Mouse (Mus musculus) embryonic facial prominence, embryonic 11.5 days (tissue): ENCODE measurements around the gene Cox19. TPM values are rescaled to one million over a fixed set of nuclear protein-coding genes. Genes with fewer than 3 reads are reported as not detected.
A peak's percentile ranks its signal among the peaks of the same experiment; 100 is the strongest.

Experiments used
- ATAC-seq: fragments of 200-750 bp; cut with Nextera tagmentation; replicated peaks from 2 replicates; pipeline ENCODE4 v1.8.0; 2017; ENCODE audit warnings: low read depth; ENCODE audit not compliant: insufficient number of reproducible peaks, low FRiP score, low TSS enrichment
- DNase-seq: peaks from one replicate; pipeline ENCODE4 v3.0.0-alpha.2; 2015; ENCODE audit warnings: low spot score
- H3K27ac ChIP-seq: fragments of 300-500 bp; sonication (generic); replicated peaks from 2 replicates; pipeline ENCODE4 v1.5.1; 2014; ENCODE audit warnings: mild to moderate bottlenecking, low read depth, low read length, control low read depth
- H3K27me3 ChIP-seq: fragments of 300-500 bp; sonication (generic); 2 replicates; pipeline ENCODE4 v1.6.1; 2014; ENCODE audit warnings: mild to moderate bottlenecking, low read length, moderate library complexity, mixed read lengths; ENCODE audit not compliant: control insufficient read depth, insufficient read depth
- H3K36me3 ChIP-seq: fragments of 300-500 bp; sonication (generic); replicated peaks from 2 replicates; pipeline ENCODE4 v1.6.1; 2014; ENCODE audit warnings: low read depth, mild to moderate bottlenecking, low read length, moderate library complexity, mixed read lengths; ENCODE audit not compliant: control insufficient read depth, insufficient read depth
- H3K4me1 ChIP-seq: fragments of 300-500 bp; sonication (generic); 2 replicates; pipeline ENCODE4 v1.6.1; 2014; ENCODE audit warnings: low read length, mixed read lengths; ENCODE audit not compliant: control insufficient read depth, insufficient read depth
- H3K4me2 ChIP-seq: fragments of 300-500 bp; sonication (generic); 2 replicates; pipeline ENCODE4 v1.6.1; 2014; ENCODE audit warnings: low read depth, mild to moderate bottlenecking, control low read depth, low read length, moderate library complexity
- H3K4me3 ChIP-seq: fragments of 300-500 bp; sonication (generic); 2 replicates; pipeline ENCODE4 v1.5.1; 2014; ENCODE audit warnings: low read depth, low read length, control low read depth
- H3K9ac ChIP-seq: fragments of 300-500 bp; sonication (generic); replicated peaks from 2 replicates; pipeline ENCODE4 v1.6.1; 2014; ENCODE audit warnings: mild to moderate bottlenecking, control low read depth, low read length
- H3K9me3 ChIP-seq: fragments of 300-500 bp; sonication (generic); replicated peaks from 2 replicates; pipeline ENCODE4 v1.6.1; 2016; ENCODE audit warnings: mild to moderate bottlenecking, low read length, inconsistent platforms, mixed read lengths; ENCODE audit not compliant: control insufficient read depth
- WGBS: fragments of 180-500 bp; shearing (Covaris S2); extraction: QIAGEN DNeasy Blood & Tissue Kit; methylation state at CpG from one replicate; pipeline ENCODE4 v1.1.7; 2014; 5-methylcytosine and 5-hydroxymethylcytosine counted together
- polyA plus RNA-seq: library from polyadenylated mRNA; unstranded; fragments of >200 nt; fragmentation: Nextera tagmentation; extraction: Ambion mirVana; gene quantifications from 2 replicates; pipeline ENCODE4 v1.2.1, GENCODE M21; 2014

Gene Cox19
- polyA plus RNA-seq, 1 experiment from 2014 or later = 116 TPM

DNA sequence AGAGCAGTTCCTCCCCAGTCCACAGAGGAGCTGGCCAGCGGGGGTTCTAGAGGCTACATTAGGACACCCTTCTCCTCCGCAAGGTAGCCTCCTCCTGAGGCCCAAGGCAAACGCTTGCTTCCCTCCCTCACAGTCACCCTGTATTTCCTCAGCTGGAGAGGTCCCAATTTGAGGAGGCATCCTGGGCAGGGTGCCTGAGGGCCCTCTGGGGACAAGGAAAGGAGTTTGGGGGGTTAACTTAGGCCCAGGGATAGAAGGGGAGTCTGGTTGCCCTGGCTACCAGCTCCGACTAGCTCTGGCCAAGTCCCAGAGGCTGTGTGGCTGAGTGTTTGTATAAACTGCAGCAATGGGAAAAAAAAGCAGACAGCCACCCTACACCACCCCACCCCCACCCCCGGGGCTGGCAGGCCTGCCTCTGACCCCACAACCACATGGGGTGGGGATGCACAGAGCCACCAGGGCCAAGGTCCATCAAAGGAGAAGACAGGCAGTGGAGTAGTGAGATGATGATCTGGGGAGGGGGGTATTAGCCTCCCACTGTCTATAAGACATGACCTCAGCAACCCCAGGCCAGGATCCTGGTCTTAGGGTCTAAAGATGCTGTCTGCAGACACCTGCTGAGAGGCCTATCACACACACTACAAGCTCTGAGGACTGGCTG is 13.8 kb upstream of the Cox19 start:
- Histone ChIP-seq H3K9me3 (no peaks in the 10 kb centered on the region), H3K27ac (no peak overlapping the region)

DNA sequence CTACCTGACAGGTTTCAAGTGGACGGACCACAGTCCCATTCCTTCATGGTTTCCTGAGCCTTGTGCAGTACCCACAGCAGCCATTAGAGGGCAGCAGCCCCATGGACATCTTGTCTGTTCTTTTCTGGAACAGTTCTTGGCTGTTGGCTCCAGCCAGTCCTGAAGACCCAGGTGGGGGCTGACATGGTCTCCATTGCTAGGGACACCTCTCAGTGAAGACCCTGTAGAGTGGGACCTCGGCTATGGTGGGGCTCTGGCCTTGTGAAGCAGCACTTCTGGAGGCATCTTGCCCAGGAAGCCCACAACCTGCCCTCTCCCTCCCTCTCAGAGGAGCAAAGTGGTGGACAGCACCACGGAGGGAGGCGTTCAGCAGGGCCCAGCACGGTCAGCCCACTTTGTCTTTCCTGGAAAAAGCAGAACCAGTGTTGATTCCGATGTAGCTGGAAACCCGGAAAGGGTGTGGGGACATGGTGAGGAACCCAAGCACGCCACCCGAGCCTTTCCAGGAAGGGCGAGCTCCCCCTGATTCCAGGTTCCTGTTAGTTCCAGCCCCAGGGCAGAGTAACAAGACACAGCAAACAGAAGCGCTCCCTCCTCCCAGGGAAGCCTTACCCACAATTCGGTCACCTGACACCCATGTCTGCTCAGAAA is 13.2 kb upstream of the Cox19 start:
- peaks cover 8% of the 10 kb centered on the region for H3K4me1 ChIP-seq
- H3K27me3 ChIP-seq = no peaks in the 10 kb centered on the region
- ATAC-seq (peak; percentile 34; the same call in 1 of the 2 replicates), DNase-seq (peak; percentile 92)
- H3K27ac ChIP-seq = no peak overlapping the region
- H3K4me2 ChIP-seq = no peak overlapping the region; the same call in 1 of the 2 replicates
- WGBS = 20% methylated on average over 12 of the region's 12 CpGs
- no peak overlapping the region for H3K9ac ChIP-seq
- H3K36me3 ChIP-seq = no peaks in the 10 kb centered on the region
- no peaks in the 10 kb centered on the region for H3K9me3 ChIP-seq
- H3K4me3 ChIP-seq = no peak overlapping the region

More for the DNA sequence above, 13.8 kb upstream of the Cox19 start:
- 0 out of 2 replicates have a peak overlapping the region, but pooled peaks have one; percentile 15 for H3K9ac ChIP-seq
- H3K36me3 ChIP-seq = no peaks in the 10 kb centered on the region
- WGBS = 31% methylated on average over 5 of the region's 5 CpGs
- no peaks in the 10 kb centered on the region for H3K27me3 ChIP-seq
- H3K4me2 ChIP-seq = no peak overlapping the region; the same call in 1 of the 2 replicates
- ATAC-seq (peak; percentile 11; the same call in 1 of the 2 replicates), DNase-seq (no peak)
- H3K4me3 ChIP-seq = no peak overlapping the region
- peaks cover 8% of the 10 kb centered on the region for H3K4me1 ChIP-seq

DNA sequence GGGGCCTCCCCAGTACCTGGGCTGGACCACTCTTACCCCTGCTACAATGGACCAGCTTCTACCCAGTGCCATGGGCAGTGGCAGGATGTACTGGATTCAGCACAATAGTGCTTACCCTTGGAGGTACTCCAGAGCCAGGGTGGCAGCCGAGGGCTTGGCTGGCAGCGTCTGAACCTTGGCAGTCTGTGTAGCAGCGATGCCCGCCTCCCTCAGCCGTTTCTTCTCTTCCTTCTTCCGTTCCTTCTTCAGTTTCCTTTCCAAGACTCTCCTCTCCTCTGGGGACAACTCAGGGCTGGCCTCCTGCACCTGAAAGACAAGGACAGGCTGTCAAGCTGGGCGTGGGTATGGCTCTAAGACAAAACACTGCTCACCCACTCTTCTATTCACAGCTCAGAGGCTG is 12.6 kb upstream of the Cox19 start:
- no peaks in the 10 kb centered on the region for H3K27me3 ChIP-seq
- H3K4me2 ChIP-seq = no peak overlapping the region
- no peak for ATAC-seq
- no peak for DNase-seq
- no peak overlapping the region for H3K4me3 ChIP-seq
- H3K4me1 ChIP-seq = peaks cover 8% of the 10 kb centered on the region
- no peak overlapping the region for H3K9ac ChIP-seq
- no peaks in the 10 kb centered on the region for H3K9me3 ChIP-seq
- no peaks in the 10 kb centered on the region for H3K36me3 ChIP-seq
- H3K27ac ChIP-seq = no peak overlapping the region
- WGBS = 64% methylated on average over 7 of the region's 7 CpGs

DNA sequence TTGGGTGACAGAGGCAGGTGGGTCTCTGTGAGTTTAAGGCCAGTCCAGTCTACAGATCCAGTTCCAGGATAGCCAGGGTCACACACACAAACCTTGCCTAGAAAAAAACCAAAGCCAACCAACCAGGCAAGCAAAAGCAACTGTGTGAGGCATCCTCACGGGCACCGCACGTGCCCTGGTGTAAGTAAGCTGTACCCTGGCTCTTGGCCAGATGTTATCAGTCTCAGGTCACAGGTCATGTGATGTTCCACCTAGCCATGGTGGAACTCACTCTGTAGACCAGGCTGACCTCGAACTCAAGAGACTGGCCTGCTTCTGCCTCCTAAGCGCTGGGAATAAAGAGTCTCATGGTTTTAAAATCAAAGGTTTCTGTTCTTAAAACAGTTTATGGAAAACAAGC is 8.0 kb upstream of the Cox19 start:
- H3K4me2 ChIP-seq = no peak overlapping the region
- DNase-seq (no peak), ATAC-seq (no peak)
- 96% methylated on average over 5 of the region's 5 CpGs for WGBS
- H3K27me3 ChIP-seq = no peaks in the 10 kb centered on the region
- H3K9me3 ChIP-seq = no peaks in the 10 kb centered on the region
- H3K4me3 ChIP-seq = no peak overlapping the region
- no peak overlapping the region for H3K27ac ChIP-seq
- no peak overlapping the region for H3K9ac ChIP-seq
- H3K4me1 ChIP-seq = no peaks in the 10 kb centered on the region
- no peaks in the 10 kb centered on the region for H3K36me3 ChIP-seq

DNA sequence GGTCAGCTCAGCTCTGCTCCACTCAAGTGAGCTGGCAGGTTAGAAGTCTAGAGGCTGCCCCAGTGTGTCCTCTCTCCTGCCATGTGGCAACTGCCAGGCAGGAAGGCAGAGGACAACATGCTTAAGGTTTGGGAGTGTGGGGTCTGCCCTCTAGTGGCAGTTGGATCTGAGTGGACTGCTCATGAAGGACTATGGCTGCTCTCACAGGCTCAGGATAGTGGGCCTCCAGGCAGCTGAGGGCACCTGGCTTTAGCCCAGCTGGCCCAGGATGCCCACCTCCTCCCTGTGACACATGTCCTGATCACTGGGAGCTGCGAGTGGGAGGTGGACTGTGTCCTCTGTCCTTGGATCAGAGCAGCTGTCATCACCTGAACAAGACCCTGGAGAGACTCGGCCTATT is 7.4 kb upstream of the Cox19 start:
- Histone ChIP-seq H3K27ac (no peak overlapping the region), H3K4me2 (no peak overlapping the region), H3K9me3 (no peaks in the 10 kb centered on the region), H3K4me1 (no peaks in the 10 kb centered on the region), H3K36me3 (no peaks in the 10 kb centered on the region), H3K4me3 (no peak overlapping the region), H3K9ac (no peak overlapping the region), H3K27me3 (no peaks in the 10 kb centered on the region)
- ATAC-seq = no peak
- WGBS = 65% methylated on average over 2 of the region's 2 CpGs
- DNase-seq = peak; percentile 54

DNA sequence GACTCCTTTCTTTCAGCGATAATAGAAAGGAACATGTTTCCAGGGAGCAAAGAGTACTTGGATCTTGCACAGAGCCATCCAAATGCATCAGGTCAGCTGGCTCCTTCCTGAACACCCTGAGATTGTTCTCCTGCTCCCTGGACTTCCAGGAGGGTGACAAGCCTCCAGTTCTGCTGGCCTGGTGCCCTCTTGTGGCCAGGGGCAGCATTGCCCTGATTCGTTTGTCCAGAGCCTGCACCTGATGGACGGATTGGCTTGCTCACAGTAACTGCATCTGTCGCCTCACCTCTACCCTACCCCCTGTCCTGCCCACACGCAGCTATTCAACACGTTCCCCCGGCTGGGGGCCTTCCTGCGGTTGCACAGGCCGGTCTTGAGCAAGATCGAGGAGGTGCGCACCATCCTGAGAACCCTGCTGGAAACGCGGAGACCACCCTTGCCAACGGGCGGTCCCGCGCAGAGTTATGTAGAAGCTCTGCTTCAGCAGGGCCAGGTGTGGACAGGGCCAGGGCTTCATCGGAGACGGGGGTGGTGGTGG is 4.1 kb upstream of the Cox19 start:
- Histone ChIP-seq H3K4me1 (0 out of 2 replicates have a peak, but pooled peaks cover 2% of the 10 kb centered on the region), H3K27me3 (no peaks in the 10 kb centered on the region), H3K4me2 (no peak overlapping the region), H3K9ac (no peak overlapping the region), H3K4me3 (no peak overlapping the region), H3K36me3 (no peaks in the 10 kb centered on the region), H3K9me3 (no peaks in the 10 kb centered on the region), H3K27ac (no peak overlapping the region)
- peak; percentile 80 for DNase-seq
- no peak; the same call in 1 of the 2 replicates for ATAC-seq
- 37% methylated on average over 19 of the region's 19 CpGs for WGBS

DNA sequence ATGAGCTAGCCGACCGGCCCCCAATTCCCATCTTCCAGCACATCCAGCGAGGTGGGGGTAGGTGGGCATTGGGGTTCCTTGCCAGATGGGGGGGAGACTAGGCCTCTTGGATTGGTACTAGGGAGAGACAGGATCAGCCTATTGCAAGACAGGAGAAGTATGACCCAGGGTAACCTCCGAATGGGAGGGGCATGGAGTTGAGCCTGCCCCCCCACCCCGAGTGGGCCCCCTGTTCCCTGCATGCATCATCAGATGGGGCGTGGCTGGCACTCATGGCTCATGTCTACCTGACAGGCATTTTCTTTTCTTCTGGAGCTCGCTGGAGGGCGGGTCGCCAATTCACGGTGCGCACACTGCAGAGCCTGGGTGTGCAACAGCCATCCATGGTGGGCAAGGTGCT is 2.7 kb upstream of the Cox19 start:
- Histone ChIP-seq H3K4me1 (0 out of 2 replicates have a peak, but pooled peaks cover 2% of the 10 kb centered on the region), H3K4me2 (no peak overlapping the region; the same call in 1 of the 2 replicates), H3K27ac (no peak overlapping the region), H3K36me3 (no peaks in the 10 kb centered on the region), H3K27me3 (no peaks in the 10 kb centered on the region), H3K4me3 (no peak overlapping the region), H3K9ac (no peak overlapping the region), H3K9me3 (no peaks in the 10 kb centered on the region)
- DNase-seq = no peak
- 83% methylated on average over 11 of the region's 11 CpGs for WGBS
- ATAC-seq = no peak

DNA sequence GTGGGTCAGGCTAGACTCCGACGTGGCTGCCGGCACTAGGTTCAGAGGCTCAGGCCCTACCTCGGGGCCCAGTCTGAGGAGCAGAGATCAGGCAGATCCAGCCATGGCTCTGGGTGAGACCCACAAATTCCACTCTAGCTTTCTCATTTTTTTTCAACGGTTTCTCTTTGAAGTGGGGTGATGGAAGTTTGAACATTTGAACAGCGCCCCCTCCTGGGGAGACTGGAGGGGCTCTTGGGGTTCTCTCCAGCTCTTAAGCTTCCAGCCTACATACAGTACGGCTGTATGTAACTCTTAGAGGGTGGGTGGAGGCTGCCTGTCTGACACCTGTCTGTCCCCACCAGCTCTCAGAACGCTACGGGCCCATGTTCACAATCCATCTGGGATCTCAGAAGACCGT is 2.3 kb upstream of the Cox19 start:
- WGBS = 60% methylated on average over 10 of the region's 10 CpGs
- ATAC-seq = no peak
- Histone ChIP-seq H3K4me1 (0 out of 2 replicates have a peak, but pooled peaks cover 2% of the 10 kb centered on the region), H3K4me3 (no peak overlapping the region), H3K36me3 (no peaks in the 10 kb centered on the region), H3K27ac (no peak overlapping the region), H3K27me3 (no peaks in the 10 kb centered on the region), H3K9me3 (no peaks in the 10 kb centered on the region), H3K4me2 (no peak overlapping the region), H3K9ac (no peak overlapping the region)
- DNase-seq = peak; percentile 27
